Mouse (Mus musculus) liver, postnatal 0 days (tissue): ENCODE data around the gene Nbeal1. TPM values are rescaled to one million over a fixed set of nuclear protein-coding genes. Genes with fewer than 3 reads are reported as not detected.

Experiments used
- ATAC-seq: fragments of 200-750 bp; cut with Nextera tagmentation; 2 replicates; pipeline ENCODE4 v1.8.0; 2017; ENCODE audit warnings: mild to moderate bottlenecking, moderate library complexity
- DNase-seq: peaks from one replicate; pipeline ENCODE4 v3.0.0-alpha.2; 2016
- H3K27ac ChIP-seq: fragments of 300-500 bp; sonication (generic); 2 replicates; pipeline ENCODE4 v1.5.1; 2014; ENCODE audit warnings: antibody characterized with exemption, moderate library complexity, mild to moderate bottlenecking, low read depth
- H3K27me3 ChIP-seq: fragments of 300-500 bp; sonication (generic); 2 replicates; pipeline ENCODE4 v1.6.1; 2014; ENCODE audit warnings: low read length, control low read depth, mixed read lengths; ENCODE audit not compliant: insufficient read depth
- H3K36me3 ChIP-seq: fragments of 300-500 bp; sonication (generic); replicated peaks from 2 replicates; pipeline ENCODE4 v1.6.1; 2014; ENCODE audit warnings: mild to moderate bottlenecking, control low read depth, low read length, moderate library complexity, mixed read lengths; ENCODE audit not compliant: insufficient read depth
- H3K4me1 ChIP-seq: fragments of 300-500 bp; sonication (generic); 2 replicates; pipeline ENCODE4 v1.6.1; 2014; ENCODE audit warnings: antibody characterized with exemption, mild to moderate bottlenecking, control low read depth; ENCODE audit not compliant: insufficient read depth
- H3K4me2 ChIP-seq: fragments of 300-500 bp; sonication (generic); 2 replicates; pipeline ENCODE4 v1.6.1; 2014; ENCODE audit warnings: low read depth, mild to moderate bottlenecking, low read length, moderate library complexity, mixed read lengths
- H3K4me3 ChIP-seq: fragments of 300-500 bp; sonication (generic); 2 replicates; pipeline ENCODE4 v1.5.1; 2014; ENCODE audit warnings: low read depth, low read length
- H3K9ac ChIP-seq: fragments of 300-500 bp; sonication (generic); replicated peaks from 2 replicates; pipeline ENCODE4 v1.6.1; 2014; ENCODE audit warnings: mild to moderate bottlenecking, moderate library complexity
- H3K9me3 ChIP-seq: fragments of 300-500 bp; sonication (generic); 2 replicates; pipeline ENCODE4 v1.6.1; 2016; ENCODE audit warnings: mild to moderate bottlenecking, control low read depth, low read length, mixed read lengths
- CTCF ChIP-seq: sonication (generic); IDR thresholded peaks from 2 replicates; pipeline ENCODE4 v1.5.1; 2016; ENCODE audit warnings: antibody characterized with exemption, low read depth
- EP300 ChIP-seq: IDR thresholded peaks from 2 replicates; pipeline ENCODE4 v1.6.1; 2016; ENCODE audit warnings: antibody characterized with exemption, low read depth, mild to moderate bottlenecking
- WGBS: fragments of 180-500 bp; shearing (Covaris S2); extraction: QIAGEN DNeasy Blood & Tissue Kit; methylation state at CpG from one replicate; pipeline ENCODE4 v1.1.7; 2014; ENCODE audit not compliant: insufficient replicate concordance; 5-methylcytosine and 5-hydroxymethylcytosine counted together
- polyA plus RNA-seq: library from polyadenylated mRNA; unstranded; fragments of >200 nt; fragmentation: Nextera tagmentation; extraction: Ambion mirVana; gene quantifications from 2 replicates; pipeline ENCODE4 v1.2.1, GENCODE M21; 2015

The Nbeal1 gene
- polyA plus RNA-seq, 1 experiment from 2014 or later: 2.6 TPM

DNA sequence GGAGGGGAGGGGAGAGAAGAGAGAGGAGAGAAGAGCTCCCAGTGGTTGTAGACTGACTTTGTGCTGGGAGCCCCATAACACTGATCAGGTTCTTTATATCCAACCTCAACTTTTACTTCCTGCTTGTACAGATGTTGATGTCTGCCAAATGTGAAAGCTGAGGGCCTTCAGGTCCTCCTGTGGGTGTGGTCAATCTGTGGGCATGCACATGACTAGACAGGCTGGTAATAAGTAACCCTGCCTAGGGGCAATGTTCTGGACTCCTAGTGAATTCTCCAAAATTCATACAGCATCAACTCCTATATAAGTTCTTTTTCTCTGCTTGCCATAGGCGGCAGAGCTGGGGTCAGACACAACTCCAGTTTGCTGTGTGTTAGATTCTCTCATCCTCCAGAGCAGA lies 181.2 kb downstream of the Nbeal1 start:
- H3K4me3 ChIP-seq: no peak overlapping the region
- ATAC-seq: no peak
- no peaks in the 10 kb centered on the region for H3K9me3 ChIP-seq
- H3K9ac ChIP-seq: no peak overlapping the region
- TF ChIP-seq EP300 (no peak), CTCF (no peak)
- no peaks in the 10 kb centered on the region for H3K4me1 ChIP-seq
- no peak overlapping the region for H3K4me2 ChIP-seq
- H3K27me3 ChIP-seq: no peaks in the 10 kb centered on the region
- peaks cover 21% of the 10 kb centered on the region; the same call in 1 of the 2 replicates for H3K36me3 ChIP-seq
- H3K27ac ChIP-seq: no peak overlapping the region
- WGBS: 83% methylated on average over 1 of the region's 1 CpGs
- no peak for DNase-seq

DNA sequence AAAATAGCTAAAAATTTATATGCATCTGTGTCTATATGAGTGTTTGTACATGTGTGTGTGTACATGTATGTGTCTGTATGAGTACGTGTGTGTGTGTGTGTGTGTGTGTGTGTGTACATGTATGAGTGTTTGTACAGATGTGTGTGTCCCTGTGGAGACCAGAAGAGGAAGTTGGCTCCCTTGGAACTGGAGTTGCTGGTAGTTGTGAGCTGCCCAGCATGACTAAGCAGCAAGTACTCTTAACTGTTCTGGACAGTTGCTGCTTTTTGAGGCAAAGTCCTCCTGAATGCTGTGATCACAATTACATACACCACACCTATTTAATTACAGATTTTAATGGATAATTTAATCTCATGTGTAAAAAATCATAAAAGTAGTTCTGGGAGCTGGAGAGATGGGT lies 196.2 kb downstream of the Nbeal1 start:
- DNase-seq (no peak), ATAC-seq (no peak)
- 79% methylated on average over 1 of the region's 1 CpGs for WGBS
- no peak overlapping the region for H3K4me2 ChIP-seq
- peaks cover 19% of the 10 kb centered on the region for H3K36me3 ChIP-seq
- no peak overlapping the region for H3K27ac ChIP-seq
- no peak overlapping the region for H3K4me3 ChIP-seq
- no peak overlapping the region for H3K9ac ChIP-seq
- H3K4me1 ChIP-seq: no peaks in the 10 kb centered on the region
- H3K27me3 ChIP-seq: no peaks in the 10 kb centered on the region
- no peaks in the 10 kb centered on the region; the same call in 1 of the 2 replicates for H3K9me3 ChIP-seq
- TF ChIP-seq EP300 (no peak), CTCF (no peak)

DNA sequence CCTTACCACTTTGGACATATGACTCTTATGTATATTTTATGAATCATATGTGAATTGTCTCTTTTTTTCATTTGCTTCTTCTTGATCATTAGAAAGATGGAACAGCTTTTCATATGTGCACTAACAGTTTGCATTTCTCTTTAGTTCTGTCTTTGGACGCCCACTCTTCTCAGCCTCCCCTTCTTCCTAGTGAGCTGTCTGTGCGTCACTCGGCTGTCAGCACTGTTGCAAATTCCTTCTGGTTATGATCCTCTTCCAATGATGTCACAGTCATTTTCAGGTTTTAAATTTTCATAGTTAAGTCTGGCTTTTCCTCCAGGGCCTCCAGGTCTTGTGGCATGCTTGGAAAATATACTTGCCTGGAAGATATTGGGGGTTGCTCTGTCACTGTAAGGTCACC lies 201.5 kb downstream of the Nbeal1 start:
- H3K27ac ChIP-seq: no peak overlapping the region
- H3K4me3 ChIP-seq: no peak overlapping the region
- DNase-seq (no peak), ATAC-seq (no peak)
- no peaks in the 10 kb centered on the region for H3K9me3 ChIP-seq
- TF ChIP-seq CTCF: no peak
- no peaks in the 10 kb centered on the region for H3K27me3 ChIP-seq
- H3K9ac ChIP-seq: no peak overlapping the region
- peaks cover 14% of the 10 kb centered on the region for H3K36me3 ChIP-seq
- no peak overlapping the region for H3K4me2 ChIP-seq
- 86% methylated on average over 3 of the region's 3 CpGs for WGBS
- H3K4me1 ChIP-seq: no peaks in the 10 kb centered on the region

Other genes with a start within 250 kb of the Nbeal1 start
- 0.16 and 0.26 TPM in 2 replicates for gene Ica1l, start 137.4 kb upstream of the Nbeal1 start, polyA plus RNA-seq
- 1.3 and 1.7 TPM in 2 replicates for gene Carf, start 82.4 kb upstream of the Nbeal1 start, polyA plus RNA-seq
- 23.3 and 23.8 TPM in 2 replicates for gene Wdr12, start 82.0 kb upstream of the Nbeal1 start, polyA plus RNA-seq
- gene Cyp20a1, start 162.7 kb downstream of the Nbeal1 start, polyA plus RNA-seq: 6.6 and 7.0 TPM in 2 replicates
- gene Abi2, start 229.0 kb downstream of the Nbeal1 start, polyA plus RNA-seq: 2.0 and 2.6 TPM in 2 replicates